Mouse (Mus musculus) embryonic facial prominence, embryonic 15.5 days (tissue): ENCODE measurements around the gene Kmt2d. TPM values are rescaled to one million over a fixed set of nuclear protein-coding genes. Genes with fewer than 3 reads are reported as not detected.

ENCODE experiments used
- ATAC-seq: fragments of 200-750 bp; cut with Nextera tagmentation; 2 replicates; pipeline ENCODE4 v1.8.0; 2017; ENCODE audit warnings: low read depth, moderate TSS enrichment; ENCODE audit not compliant: insufficient number of reproducible peaks, low FRiP score, low TSS enrichment
- H3K27ac ChIP-seq: fragments of 300-500 bp; sonication (generic); replicated peaks from 2 replicates; pipeline ENCODE4 v1.5.1; 2015; ENCODE audit warnings: mild to moderate bottlenecking, inconsistent platforms
- H3K27me3 ChIP-seq: fragments of 300-500 bp; sonication (generic); 2 replicates; pipeline ENCODE4 v1.6.1; 2015; ENCODE audit warnings: inconsistent platforms
- H3K36me3 ChIP-seq: fragments of 300-500 bp; sonication (generic); 2 replicates; pipeline ENCODE4 v1.6.1; 2015; ENCODE audit warnings: mild to moderate bottlenecking, inconsistent platforms
- H3K4me1 ChIP-seq: fragments of 300-500 bp; sonication (generic); 2 replicates; pipeline ENCODE4 v1.6.1; 2015; ENCODE audit warnings: inconsistent platforms
- H3K4me2 ChIP-seq: fragments of 300-500 bp; sonication (generic); replicated peaks from 2 replicates; pipeline ENCODE4 v1.6.1; 2015; ENCODE audit warnings: mild to moderate bottlenecking, inconsistent platforms
- H3K4me3 ChIP-seq: fragments of 300-500 bp; sonication (generic); replicated peaks from 2 replicates; pipeline ENCODE4 v1.5.1; 2015; ENCODE audit warnings: mild to moderate bottlenecking, inconsistent platforms
- H3K9ac ChIP-seq: fragments of 300-500 bp; sonication (generic); 2 replicates; pipeline ENCODE4 v1.6.1; 2015; ENCODE audit warnings: inconsistent platforms
- H3K9me3 ChIP-seq: fragments of 300-500 bp; sonication (generic); replicated peaks from 2 replicates; pipeline ENCODE4 v1.6.1; 2016; ENCODE audit warnings: inconsistent platforms
- WGBS: fragments of 180-500 bp; shearing (Covaris S2); methylation state at CpG from one replicate; pipeline ENCODE4 v1.1.7; 2015; 5-methylcytosine and 5-hydroxymethylcytosine counted together
- polyA plus RNA-seq: library from polyadenylated mRNA; unstranded; fragments of >200 nt; fragmentation: Nextera tagmentation; extraction: Ambion mirVana; gene quantifications from 2 replicates; pipeline ENCODE4 v1.2.1, GENCODE M21; 2015

Kmt2d gene
- polyA plus RNA-seq, 1 experiment from 2014 or later: 14.1 TPM

GRCm38 (mm10) chr15:98897495-98897894, 26.5 kb upstream of the Kmt2d start:
- Histone ChIP-seq H3K36me3 (no peaks in the 10 kb centered on the region), H3K27me3 (peaks cover 79% of the 10 kb centered on the region), H3K4me1 (peaks cover 44% of the 10 kb centered on the region), H3K4me3 (peak overlapping the region; percentile 25; the same call in 1 of the 2 replicates), H3K9ac (no peak overlapping the region), H3K4me2 (peak overlapping the region; percentile 40; the same call in 1 of the 2 replicates), H3K9me3 (no peaks in the 10 kb centered on the region), H3K27ac (no peak overlapping the region)
- WGBS: 6% methylated on average over 10 of the region's 10 CpGs
- ATAC-seq: no peak

- H3K9ac ChIP-seq: no peak overlapping the region
- no peaks in the 10 kb centered on the region for H3K36me3 ChIP-seq
- peak overlapping the region; percentile 53 for H3K4me3 ChIP-seq
- H3K4me2 ChIP-seq: peak overlapping the region; percentile 48
- ATAC-seq: no peak; the same call in 1 of the 2 replicates
- H3K9me3 ChIP-seq: no peaks in the 10 kb centered on the region
- H3K4me1 ChIP-seq: peaks cover 48% of the 10 kb centered on the region
- H3K27ac ChIP-seq: 0 out of 2 replicates have a peak overlapping the region, but pooled peaks have one; percentile 11
- WGBS: 6% methylated on average over 41 of the region's 41 CpGs
- peaks cover 90% of the 10 kb centered on the region for H3K27me3 ChIP-seq
Observed at GRCm38 (mm10) chr15:98895635-98896589, 24.9 kb upstream of the Kmt2d start.

- H3K4me2 ChIP-seq: peak overlapping the region; percentile 98
- peaks cover 48% of the 10 kb centered on the region for H3K4me1 ChIP-seq
- H3K27me3 ChIP-seq: peaks cover 85% of the 10 kb centered on the region
- ATAC-seq: no peak
- H3K9ac ChIP-seq: no peak overlapping the region
- no peaks in the 10 kb centered on the region for H3K9me3 ChIP-seq
- no peak overlapping the region for H3K27ac ChIP-seq
- no peaks in the 10 kb centered on the region for H3K36me3 ChIP-seq
- peak overlapping the region; percentile 53 for H3K4me3 ChIP-seq
- WGBS: 5% methylated on average over 38 of the region's 38 CpGs
Observed at GRCm38 (mm10) chr15:98894746-98895634, 24.0 kb upstream of the Kmt2d start.

- Histone ChIP-seq H3K27me3 (peaks cover 77% of the 10 kb centered on the region), H3K4me3 (peak within 1 kb of the TSS; percentile 53), H3K4me1 (peaks cover 48% of the 10 kb centered on the region), H3K36me3 (no peaks in the 10 kb centered on the region), H3K27ac (no peak within 1 kb of the TSS), H3K4me2 (peak within 1 kb of the TSS; percentile 98), H3K9ac (peak within 1 kb of the TSS; percentile 45), H3K9me3 (no peaks in the 10 kb centered on the region)
- no peak for ATAC-seq
- WGBS: under 1% methylated on average over 77 of the region's 77 CpGs
Observed at GRCm38 (mm10) chr15:98893940-98894745, 23.1 kb upstream of the Kmt2d start, which contains the start of gene Rhebl1. Rhebl1 (minus strand) TSS chr15:98894540.

- Histone ChIP-seq H3K27ac (no peak overlapping the region), H3K4me3 (no peak overlapping the region), H3K27me3 (peaks cover 66% of the 10 kb centered on the region), H3K4me2 (no peak overlapping the region), H3K9me3 (no peaks in the 10 kb centered on the region), H3K4me1 (peaks cover 41% of the 10 kb centered on the region), H3K9ac (no peak overlapping the region), H3K36me3 (no peaks in the 10 kb centered on the region)
- ATAC-seq: no peak
- 57% methylated on average over 4 of the region's 4 CpGs for WGBS
Observed at GRCm38 (mm10) chr15:98893036-98893435, 22.0 kb upstream of the Kmt2d start.

GRCm38 (mm10) chr15:98891907-98892606, 21.1 kb upstream of the Kmt2d start:
- Histone ChIP-seq H3K4me3 (no peak overlapping the region), H3K9me3 (no peaks in the 10 kb centered on the region), H3K36me3 (no peaks in the 10 kb centered on the region), H3K27ac (no peak overlapping the region), H3K27me3 (peaks cover 56% of the 10 kb centered on the region), H3K4me2 (no peak overlapping the region), H3K4me1 (peaks cover 33% of the 10 kb centered on the region), H3K9ac (no peak overlapping the region)
- WGBS: 39% methylated on average over 6 of the region's 6 CpGs
- ATAC-seq: peak; percentile 68; the same call in 1 of the 2 replicates

- WGBS: 10% methylated on average over 19 of the region's 19 CpGs
- Histone ChIP-seq H3K4me2 (peak overlapping the region; percentile 35; the same call in 1 of the 2 replicates), H3K36me3 (no peaks in the 10 kb centered on the region)
Observed at GRCm38 (mm10) chr15:98891198-98891742, 20.3 kb upstream of the Kmt2d start.

GRCm38 (mm10) chr15:98887526-98887925, 16.5 kb upstream of the Kmt2d start:
- no peaks in the 10 kb centered on the region for H3K9me3 ChIP-seq
- no peak overlapping the region for H3K4me3 ChIP-seq
- H3K9ac ChIP-seq: no peak overlapping the region
- no peaks in the 10 kb centered on the region for H3K36me3 ChIP-seq
- 70% methylated on average over 7 of the region's 7 CpGs for WGBS
- H3K27ac ChIP-seq: no peak overlapping the region
- H3K27me3 ChIP-seq: peaks cover 12% of the 10 kb centered on the region
- no peak overlapping the region for H3K4me2 ChIP-seq
- 0 out of 2 replicates have a peak, but pooled peaks cover 3% of the 10 kb centered on the region for H3K4me1 ChIP-seq
- ATAC-seq: no peak

More at GRCm38 (mm10) chr15:98891198-98891742, 20.3 kb upstream of the Kmt2d start:
- H3K4me3 ChIP-seq: peak overlapping the region; percentile 20; the same call in 1 of the 2 replicates
- no peaks in the 10 kb centered on the region for H3K9me3 ChIP-seq
- H3K27me3 ChIP-seq: peaks cover 49% of the 10 kb centered on the region
- peaks cover 32% of the 10 kb centered on the region for H3K4me1 ChIP-seq
- no peak for ATAC-seq
- H3K9ac ChIP-seq: no peak overlapping the region
- H3K27ac ChIP-seq: no peak overlapping the region

GRCm38 (mm10) chr15:98886667-98887387, 15.8 kb upstream of the Kmt2d start:
- H3K27me3 ChIP-seq: peaks cover 7% of the 10 kb centered on the region; the same call in 1 of the 2 replicates
- no peaks in the 10 kb centered on the region for H3K9me3 ChIP-seq
- no peak overlapping the region for H3K9ac ChIP-seq
- H3K27ac ChIP-seq: 0 out of 2 replicates have a peak overlapping the region, but pooled peaks have one; percentile 11
- 56% methylated on average over 8 of the region's 8 CpGs for WGBS
- no peak overlapping the region for H3K4me3 ChIP-seq
- no peaks in the 10 kb centered on the region for H3K36me3 ChIP-seq
- ATAC-seq: peak; percentile 69; the same call in 1 of the 2 replicates
- H3K4me2 ChIP-seq: no peak overlapping the region
- 0 out of 2 replicates have a peak, but pooled peaks cover 3% of the 10 kb centered on the region for H3K4me1 ChIP-seq
